Mouse (Mus musculus): ENCODE data around the gene Cd70.

GRCm38 (mm10) chr17:57153006-57153405 is 3.4 kb upstream of the Cd70 start:
- no peak for TF ChIP-seq POLR2A (IDR thresholded peaks at IDR 0.05; ENCODE audit: extremely low read depth, insufficient read depth, low read length)
- no peak for TF ChIP-seq CTCF (IDR thresholded peaks at IDR 0.05; ENCODE audit: low read depth, low read length)
